Mouse (Mus musculus): ENCODE measurements at regions not wholly inside any gene's neighbourhood (a gene's known extent, or its start where the extent isn't known, plus 50 kb on each side); places are given as distances from the start of the nearest gene placed in this dataset.

DNA sequence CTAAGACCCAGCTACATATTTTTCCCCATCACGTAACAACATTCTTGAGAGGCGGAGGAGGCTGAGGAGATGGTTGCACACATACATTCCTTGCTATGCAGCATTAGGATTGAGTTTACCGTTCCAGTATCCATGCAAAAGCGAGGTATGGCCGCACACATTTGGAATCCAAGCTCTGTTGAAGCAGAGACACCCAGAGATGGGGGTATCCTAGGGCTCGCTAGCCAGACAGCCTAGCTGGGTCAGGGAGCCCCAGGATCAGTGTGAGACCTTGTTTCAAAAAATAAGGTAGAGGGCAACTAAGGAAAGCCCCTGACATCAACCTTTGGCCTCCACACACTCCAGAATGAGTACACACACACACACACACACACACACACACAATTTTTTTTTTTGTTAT, 224.7 kb upstream of the Klf3 start:
- TF ChIP-seq CTCF (IDR thresholded peaks at IDR 0.05; ENCODE audit: low read depth, low read length) (no peak), POLR2A (IDR thresholded peaks at IDR 0.05; ENCODE audit: insufficient read depth, low read length) (no peak), EP300 (IDR thresholded peaks at IDR 0.05; ENCODE audit: insufficient read depth, low read depth, low read length) (no peak)

All from ES-Bruce4 (cell line).